Mouse (Mus musculus) hematopoietic stem cell, adult 5-6 weeks (primary cell): Measurements from ENCODE around the gene Ankmy1. TPM values are rescaled to one million over a fixed set of nuclear protein-coding genes. Genes with fewer than 3 reads are reported as not detected.

Source experiments
- ATAC-seq, 2 experiments: fragments of 125-278 bp in 1 of 2; replicated peaks in 1 of 2; 2 replicates each; pipeline ENCODE4 v1.8.0; 2016 to 2017; ENCODE audit warnings: inconsistent platforms in 2 of 2, mild to moderate bottlenecking in 2 of 2, moderate number of reproducible peaks in 2 of 2, low read depth in 1 of 2, moderate TSS enrichment in 1 of 2; ENCODE audit not compliant: low FRiP score in 2 of 2, poor library complexity in 2 of 2, severe bottlenecking in 2 of 2, insufficient read depth in 1 of 2, low TSS enrichment in 1 of 2
- total RNA-seq: library from RNA; stranded (forward); fragments of 172-1452, 232-1000 nt; gene quantifications from 2 replicates; pipeline ENCODE4 v1.2.3, GENCODE M21; 2017

The Ankmy1 gene
- total RNA-seq, 1 experiment from 2014 or later, result not detected

DNA sequence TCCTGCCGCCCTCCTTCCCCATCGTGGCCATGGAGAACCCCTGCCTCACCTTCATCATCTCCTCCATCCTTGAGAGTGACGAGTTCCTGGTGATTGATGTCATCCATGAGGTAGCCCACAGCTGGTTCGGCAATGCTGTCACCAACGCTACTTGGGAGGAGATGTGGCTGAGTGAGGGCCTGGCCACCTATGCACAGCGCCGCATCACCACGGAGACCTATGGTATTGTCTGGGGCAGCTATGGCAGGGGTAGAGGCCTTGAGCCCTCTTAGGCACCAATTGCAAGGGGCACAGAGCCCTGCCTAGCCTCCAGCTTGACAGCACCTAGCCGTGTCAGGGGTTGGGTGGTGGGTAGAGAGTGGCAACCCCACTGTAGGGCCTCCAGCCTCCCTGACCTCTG lies 14.0 kb upstream of the Ankmy1 start:
- ATAC-seq, result no peak

DNA sequence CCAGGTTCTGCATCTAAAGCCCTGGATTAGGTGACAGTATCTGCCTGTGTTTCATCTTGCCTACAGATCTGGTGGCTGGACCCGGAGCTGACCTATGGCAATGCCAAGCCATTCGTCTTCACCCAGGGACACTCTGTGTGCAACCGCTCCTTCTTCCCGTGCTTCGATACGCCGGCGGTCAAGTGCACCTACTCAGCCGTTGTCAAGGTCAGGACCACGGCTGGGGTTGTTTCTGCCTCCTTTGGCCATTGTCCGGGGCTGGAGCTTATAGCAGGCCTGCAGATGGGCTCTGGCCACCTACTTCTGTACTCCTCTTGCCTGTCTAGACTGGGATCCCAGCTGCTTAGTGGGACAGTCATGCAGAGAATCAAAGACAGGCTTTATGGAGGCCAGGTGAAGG lies 12.3 kb upstream of the Ankmy1 start:
- no peak for ATAC-seq

DNA sequence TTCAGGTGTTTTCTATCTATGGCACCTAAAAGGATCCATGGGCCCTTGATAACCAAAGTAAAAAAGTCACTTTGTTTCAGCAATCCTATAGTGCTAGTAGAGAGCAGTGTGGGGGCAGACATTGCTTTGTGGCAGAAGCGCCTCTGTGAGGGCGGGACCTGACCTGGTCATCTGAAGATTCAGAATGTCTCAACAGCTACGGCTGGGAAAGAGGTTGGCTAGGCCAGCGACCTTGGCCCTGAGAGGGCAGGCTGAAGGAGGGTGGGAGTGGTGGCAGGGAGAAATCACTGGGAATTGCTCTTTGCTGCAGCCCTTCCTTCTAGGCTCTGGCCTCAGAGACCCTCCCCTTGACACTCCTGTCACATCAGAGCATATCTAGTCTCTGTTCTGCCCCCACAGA lies 11.5 kb upstream of the Ankmy1 start:
- ATAC-seq, result no peak

DNA sequence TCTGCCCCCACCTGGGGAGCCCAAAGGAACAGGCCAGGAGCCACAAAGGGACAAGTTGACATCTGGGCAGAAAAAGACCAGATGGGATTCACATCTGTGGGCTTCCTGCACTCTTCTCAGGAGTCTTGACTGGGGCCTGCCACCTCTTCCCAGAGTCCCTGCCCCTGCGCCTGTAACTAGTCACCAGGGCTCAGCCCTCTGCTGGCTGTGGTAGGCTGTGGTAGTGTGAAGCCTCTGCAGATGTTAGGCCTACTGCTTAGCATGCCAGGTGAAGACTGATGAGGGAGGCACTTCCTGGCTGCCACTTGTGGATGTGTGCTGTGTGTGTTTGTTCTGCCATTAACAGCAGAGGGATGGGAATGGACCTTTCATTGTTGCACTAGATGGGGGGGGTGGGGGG lies 9.6 kb upstream of the Ankmy1 start:
- no peak; a peak in 1 of 4 replicates for ATAC-seq

DNA sequence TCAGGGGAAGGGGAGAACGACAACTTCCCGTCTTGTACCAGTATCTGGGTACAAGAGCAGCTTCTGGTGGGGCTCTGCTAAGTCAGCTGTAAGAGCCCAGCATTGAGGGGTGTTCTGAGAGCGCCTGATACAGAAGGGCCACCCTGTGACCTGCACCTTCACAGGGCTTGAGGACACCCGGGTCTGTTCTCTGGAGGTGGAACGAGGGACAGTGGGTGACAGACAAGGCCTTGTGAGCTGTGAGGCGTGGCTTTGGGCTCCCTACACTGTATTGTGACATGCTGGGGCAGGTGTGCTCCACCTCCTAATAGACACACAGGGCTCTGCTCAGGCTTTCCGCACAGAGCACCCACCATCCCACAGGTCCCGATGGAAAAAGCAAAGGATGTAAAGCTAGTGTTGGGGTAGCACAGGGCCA lies 9.0 kb upstream of the Ankmy1 start:
- no peak for ATAC-seq

DNA sequence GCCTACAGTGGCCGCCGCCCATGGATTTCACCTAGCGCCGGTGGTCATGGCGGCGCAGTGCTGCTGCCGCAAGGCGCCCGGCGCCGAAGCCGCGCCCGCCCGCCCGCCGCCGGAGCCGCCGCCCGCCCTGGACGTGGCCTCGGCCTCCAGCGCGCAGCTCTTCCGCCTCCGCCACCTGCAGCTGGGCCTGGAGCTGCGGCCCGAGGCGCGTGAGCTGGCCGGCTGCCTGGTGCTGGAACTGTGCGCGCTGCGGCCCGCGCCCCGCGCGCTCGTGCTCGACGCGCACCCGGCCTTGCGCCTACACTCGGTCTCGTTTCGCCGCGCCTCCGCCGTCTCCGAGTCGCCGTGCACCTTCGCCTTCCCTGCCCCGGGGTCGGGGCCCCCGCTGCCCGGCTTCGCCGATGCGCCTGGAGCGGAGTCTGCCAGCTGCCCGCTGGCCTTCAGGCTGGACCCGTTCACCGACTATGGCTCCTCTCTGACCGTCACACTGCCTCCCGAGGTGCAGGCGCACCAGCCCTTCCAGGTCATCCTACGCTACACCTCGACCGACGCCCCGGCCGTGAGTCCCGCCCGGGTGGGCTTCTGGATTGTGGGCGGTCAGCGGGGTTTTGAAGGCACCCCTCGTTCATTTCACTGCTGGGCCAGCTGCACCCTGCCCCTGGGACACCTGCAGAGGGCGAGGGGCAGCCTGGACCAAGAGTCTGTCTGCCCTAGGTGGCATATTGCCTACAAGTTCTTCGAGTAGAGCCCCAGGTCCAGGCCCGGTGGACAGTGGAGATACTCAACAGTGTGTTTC lies 8.4 kb upstream of the Ankmy1 start:
- no peak for ATAC-seq

DNA sequence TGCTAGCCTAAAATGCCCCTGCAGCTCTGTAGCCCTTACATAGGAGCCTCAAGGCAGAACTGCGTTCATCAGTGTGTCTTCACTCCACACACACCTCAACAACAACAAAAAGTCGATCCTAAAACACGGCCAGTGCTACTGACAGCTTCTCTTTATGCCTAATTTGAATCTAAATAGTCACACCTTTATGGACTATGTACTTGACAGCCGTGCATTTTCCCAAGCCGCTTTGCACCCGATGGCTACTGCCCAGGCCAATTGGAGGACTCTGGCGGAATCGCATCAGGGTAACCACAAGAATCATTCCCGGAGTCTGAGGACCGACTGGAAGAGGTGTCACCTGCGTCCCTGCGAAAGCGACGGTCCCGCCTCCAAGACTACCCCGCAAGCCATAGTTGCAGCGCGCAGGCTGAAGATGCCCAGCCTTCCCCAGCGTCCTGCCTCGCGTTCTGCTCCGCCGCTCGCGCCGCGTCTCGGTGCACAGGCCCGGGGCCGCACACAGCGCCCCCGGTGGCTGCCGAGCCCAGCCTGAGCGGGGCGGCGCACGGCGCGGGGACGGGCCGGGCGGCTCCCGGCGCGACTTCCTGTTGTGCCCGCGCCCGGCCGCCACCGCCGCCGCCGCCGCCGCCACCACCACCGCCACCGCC lies 7.7 kb upstream of the Ankmy1 start, which contains the start of gene Rnpepl1:
Gene Rnpepl1, plus strand, starts transcription at position 545 of the 647 bp plus-strand sequence.
- ATAC-seq, result peak; percentile 19 to 38; a peak in 2 of 4 replicates

DNA sequence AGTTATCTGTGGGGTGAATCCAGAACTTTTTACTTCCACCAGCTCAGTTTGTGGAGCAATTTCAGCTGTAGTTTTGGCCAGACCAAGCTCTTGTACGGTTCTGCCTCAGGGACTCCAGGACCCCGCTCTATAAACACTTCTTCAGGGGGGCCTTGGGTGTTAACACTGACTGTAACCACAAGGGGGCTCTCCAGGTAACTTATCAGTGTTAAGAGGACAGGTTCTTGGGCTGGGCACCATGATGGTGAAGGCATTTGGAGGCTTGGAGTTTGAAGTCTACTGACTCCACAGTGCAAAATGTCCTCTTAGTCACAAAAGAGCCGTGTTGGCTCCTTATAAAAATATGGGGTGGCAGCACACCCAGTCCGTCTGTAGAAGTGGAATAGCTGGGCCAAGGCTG lies 6.4 kb upstream of the Ankmy1 start:
- ATAC-seq, result no peak

DNA sequence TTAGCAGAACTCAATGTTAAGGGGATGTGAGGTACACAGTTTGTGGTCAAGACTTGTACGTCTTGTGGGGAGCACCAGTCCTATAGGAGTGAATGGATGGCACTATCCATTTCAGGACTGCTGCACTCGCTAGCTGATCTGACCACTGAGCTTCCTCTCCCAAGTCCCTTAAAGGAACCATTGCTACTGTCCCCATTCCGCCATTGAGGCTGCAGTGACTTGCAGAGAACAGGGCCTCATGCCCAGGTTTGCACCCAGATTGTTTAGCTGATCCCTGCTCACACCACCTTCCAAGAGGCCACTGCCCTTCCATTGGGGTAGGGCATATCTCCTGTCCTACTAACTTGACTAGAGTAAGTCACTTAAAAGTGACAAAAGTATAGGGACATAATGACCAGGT lies 6.0 kb upstream of the Ankmy1 start:
- ATAC-seq, result no peak

DNA sequence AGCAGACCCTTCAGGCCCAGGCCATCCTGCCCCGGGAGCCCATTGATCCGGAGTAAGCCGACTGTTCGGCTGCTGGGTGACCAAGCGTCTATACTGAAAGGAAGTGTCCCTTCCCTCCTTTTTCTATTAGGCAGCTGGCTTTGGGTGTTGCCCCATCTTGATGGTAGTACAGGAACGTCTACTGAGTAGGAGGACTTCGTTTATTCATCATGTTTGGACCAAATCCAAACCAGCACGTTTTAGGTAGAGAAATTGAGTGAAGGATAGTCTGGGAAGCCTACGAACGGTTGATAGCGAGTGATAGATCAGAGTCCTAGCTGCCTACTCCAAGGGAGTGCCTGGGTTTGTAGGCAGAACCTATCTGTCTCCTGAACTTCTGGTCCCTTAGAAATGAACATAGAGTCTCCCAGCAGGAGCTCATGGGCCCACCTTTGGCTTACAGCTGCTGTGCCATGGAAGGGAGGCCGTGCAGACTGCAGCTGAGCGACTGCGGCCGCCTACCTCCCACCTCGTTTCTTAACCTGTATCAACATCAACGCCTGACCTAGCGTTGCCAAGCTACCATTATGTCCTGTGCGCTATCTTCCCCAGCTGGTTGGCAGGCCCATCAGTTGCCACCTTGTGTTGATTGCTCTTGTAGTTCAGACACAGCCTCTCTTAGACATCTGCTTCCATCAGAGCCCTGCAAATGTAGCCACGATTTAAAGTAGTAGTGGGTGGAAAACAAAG lies 5.1 kb upstream of the Ankmy1 start:
- no peak; a peak in 1 of 4 replicates for ATAC-seq

DNA sequence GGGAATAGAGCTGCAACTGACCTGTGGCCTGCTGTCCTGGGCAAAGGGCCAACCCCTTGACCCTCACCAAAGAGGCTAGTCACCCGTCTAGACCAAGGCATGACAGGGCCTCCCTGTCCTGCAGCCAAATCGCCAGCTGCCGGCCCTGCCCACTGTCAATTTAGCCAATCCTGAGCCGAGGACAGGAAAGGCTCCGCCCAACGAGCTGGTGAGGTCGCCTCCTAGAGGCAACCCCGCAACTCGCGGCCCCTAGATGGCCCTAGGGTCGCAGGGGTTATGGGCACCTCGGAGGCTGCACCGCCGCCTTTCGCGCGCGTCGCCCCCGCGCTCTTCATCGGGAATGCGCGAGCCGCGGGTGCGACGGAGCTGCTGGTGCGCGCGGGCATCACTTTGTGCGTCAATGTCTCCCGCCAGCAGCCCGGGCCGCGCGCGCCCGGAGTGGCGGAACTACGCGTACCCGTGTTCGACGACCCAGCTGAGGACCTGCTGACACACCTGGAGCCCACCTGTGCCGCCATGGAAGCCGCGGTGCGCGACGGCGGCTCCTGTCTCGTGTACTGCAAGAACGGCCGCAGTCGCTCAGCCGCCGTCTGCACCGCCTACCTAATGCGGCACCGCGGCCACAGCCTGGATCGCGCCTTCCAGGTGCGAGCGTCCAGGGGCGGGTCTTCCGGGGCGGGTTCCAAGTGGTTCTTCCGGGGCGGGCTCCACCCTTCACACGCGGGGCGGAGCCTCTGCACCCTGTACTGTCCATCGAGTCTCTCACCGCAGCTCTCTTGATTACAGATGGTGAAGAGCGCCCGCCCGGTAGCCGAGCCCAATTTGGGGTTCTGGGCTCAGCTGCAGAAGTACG lies 4.3 kb upstream of the Ankmy1 start, which contains the start of gene Dusp28:
Gene Dusp28, plus strand, starts transcription at position 203 of the 853 bp plus-strand sequence.
- peak; percentile 65 to 71 for ATAC-seq

DNA sequence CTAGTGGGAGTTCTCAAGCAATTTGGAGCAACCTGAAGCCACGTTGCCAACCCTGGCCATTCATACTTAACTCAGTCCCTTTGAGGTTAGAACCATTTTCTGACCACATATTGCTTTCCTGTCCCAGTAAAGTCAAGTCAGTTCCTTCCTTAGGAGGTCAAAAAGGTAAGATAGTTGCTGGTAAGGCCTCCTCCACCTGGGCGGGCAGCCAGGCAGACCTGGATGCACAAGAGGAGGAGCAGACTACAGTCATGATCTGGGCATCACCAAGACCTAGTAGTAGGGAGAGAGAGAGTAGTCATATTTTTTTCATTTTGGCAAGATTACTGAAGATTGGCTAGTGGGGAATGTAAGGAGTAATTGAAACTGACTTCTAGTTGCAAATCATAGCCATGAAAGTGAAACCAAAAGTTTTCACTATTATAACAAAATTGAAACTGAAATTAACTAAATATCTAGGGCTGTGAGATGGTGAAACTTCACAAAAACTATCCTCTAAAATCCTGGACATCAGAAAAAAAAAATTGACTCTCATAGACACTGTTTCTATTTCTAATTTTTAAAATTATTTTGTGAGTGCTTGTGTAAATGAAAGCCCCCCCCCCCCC lies 3.1 kb upstream of the Ankmy1 start:
- ATAC-seq, result no peak

DNA sequence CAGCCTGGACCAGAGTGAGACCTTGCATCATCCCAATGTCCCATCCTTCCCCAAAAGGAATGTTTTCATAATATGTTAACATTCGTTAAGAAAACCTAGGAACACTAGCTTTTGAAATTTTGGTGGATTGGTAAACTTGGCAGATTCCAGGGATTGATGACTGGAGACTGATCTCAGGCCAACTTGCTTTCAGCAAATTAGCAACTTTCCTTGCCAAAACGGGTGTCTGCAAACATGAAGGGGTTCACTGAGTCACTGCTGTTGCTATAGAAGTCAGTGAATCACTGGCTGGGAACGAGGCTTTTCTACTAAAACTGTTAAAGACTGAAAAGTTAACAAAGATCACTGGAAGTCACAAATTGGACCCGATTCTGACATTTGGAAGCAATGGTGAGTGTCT lies 921 bp upstream of the Ankmy1 start:
- ATAC-seq, result no peak

DNA sequence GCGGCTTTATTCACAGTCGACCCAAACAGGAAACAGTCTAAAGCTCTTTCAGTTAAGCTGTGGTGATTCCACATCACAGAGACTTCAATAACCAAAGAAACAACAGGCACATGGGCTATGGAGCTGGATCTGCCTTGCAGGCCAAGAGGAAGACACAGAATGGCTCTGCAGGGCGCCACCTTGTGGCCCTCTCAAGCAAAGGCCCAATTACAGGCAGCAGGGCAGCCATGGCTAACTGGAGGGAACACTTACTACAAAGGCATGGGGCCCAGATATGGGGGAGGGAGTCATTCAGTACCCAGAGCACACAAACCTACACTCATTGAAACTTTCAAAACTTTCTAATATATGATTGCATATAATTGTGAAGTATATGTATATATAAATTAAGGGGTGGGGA lies 7.6 kb downstream of the Ankmy1 start:
- ATAC-seq, result peak; percentile 92

DNA sequence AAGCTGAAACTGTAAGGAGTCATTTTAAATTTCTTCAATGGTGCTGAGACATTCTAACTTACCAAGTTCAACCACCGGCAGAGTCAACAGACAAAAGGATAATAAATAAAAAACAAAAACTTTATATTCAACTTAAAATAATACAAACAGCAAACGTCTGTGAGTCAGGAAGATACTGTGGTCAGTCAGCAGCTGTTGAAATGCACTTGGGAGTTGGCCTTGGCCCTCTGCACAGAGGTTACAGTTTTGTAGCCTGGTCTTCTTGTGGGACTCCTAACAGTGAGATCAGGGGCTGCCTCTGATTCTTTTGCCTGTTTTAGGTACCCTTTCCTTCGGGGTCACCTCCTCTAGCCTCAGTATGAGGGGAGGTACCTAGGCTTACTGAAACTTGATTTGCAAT lies 8.8 kb downstream of the Ankmy1 start:
- ATAC-seq, result no peak

DNA sequence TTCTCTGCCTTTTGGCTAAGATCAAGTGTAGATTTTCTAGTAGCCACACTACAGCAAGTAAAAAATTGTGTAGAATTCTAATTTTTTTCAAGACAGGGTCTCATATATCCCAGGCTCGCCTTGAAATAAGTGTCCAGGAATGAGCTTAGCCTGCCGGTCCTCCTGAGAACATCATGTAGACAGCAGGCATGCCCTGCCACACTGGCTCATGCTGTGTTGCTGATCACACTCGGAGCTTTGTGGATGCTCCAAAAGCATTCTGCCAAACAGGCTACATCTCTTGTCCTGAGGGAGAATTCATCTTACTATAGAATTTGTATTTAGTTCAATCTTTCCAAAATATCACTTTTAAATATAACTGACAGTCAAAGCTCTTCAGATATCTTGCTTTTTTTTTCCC lies 9.9 kb downstream of the Ankmy1 start:
- no peak for ATAC-seq
